Mouse (Mus musculus) bone marrow, adult 2 months (tissue): Measurements from ENCODE around the gene Lin52.

ENCODE experiments used
- CTCF ChIP-seq: fragments of 200-500 bp; IDR thresholded peaks from 2 replicates; pipeline ENCODE4 v1.5.1; 2011; ENCODE audit warnings: low read length, control low read depth; ENCODE audit not compliant: control insufficient read depth, insufficient read depth
- POLR2A ChIP-seq: fragments of 200-500 bp; IDR thresholded peaks from 2 replicates; pipeline ENCODE4 v1.6.1; 2011; ENCODE audit warnings: low read depth, mild to moderate bottlenecking, control low read depth, low read length, borderline replicate concordance; ENCODE audit not compliant: control insufficient read depth

DNA sequence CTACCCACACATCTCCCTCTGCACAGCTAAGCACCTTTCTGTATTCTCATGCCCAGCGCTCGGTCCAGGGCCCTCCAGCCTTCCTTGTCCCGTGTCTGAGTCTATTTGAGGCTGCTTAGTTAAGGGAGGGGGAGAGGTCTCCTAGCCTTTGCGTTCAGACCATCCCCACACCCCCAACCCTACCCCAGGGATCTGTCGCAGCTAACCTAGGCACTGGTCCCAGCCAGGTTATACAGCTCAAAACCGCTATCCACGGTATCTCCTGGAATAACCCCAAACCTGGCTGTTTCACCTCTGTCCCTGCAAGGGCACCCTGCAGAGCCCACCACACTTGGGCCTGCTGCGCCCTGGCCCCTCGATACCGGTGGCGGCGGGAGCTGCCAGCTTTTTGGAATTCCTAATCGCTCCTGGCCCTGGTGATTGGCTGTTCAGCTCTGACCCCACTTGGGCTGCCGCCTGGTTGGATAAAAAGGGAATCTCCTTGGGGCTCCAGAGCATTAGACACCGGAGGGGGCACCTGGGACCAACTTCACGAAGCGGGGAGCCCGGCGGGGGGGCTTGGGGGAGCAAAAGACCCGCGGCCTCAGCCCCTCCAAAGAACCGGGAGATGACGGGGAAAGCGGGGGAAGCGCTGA is 118.2 kb downstream of the Lin52 start, which contains the start of gene Vsx2:
- TF ChIP-seq CTCF = no peak
- no peak for TF ChIP-seq POLR2A
